Mouse (Mus musculus): ENCODE data around the gene Gp1bb. TPM values are rescaled to one million over a fixed set of nuclear protein-coding genes. Genes with fewer than 3 reads are reported as not detected.
A peak's percentile ranks its signal among the peaks of the same experiment; 100 is the strongest.

Gp1bb gene
- total RNA-seq, 2 experiments from 2014 or later: 10.1 to 11.9 TPM

GRCm38 (mm10) chr16:18583169-18583568, 39.0 kb downstream of the Gp1bb start:
- intact Hi-C loops (cut with DNase I): loop anchor here (10.0 kb wide), 1 partner anchor 138 kb away; no protein-coding TSS in a partner anchor
- DNase-seq: no peak

GRCm38 (mm10) chr16:18582426-18583148, 39.6 kb downstream of the Gp1bb start:
- DNase-seq: no peak
- intact Hi-C loops (cut with DNase I): loop anchor here (10.0 kb wide), 1 partner anchor 138 kb away; no protein-coding TSS in a partner anchor

- no peak for DNase-seq
- intact Hi-C loops (cut with DNase I): loop anchor here (10.0 kb wide), 1 partner anchor 137 kb away; no protein-coding TSS in a partner anchor
These were observed 40.5 kb downstream of the Gp1bb start for GRCm38 (mm10) chr16:18581623-18582205.

GRCm38 (mm10) chr16:18581050-18581622, 41.1 kb downstream of the Gp1bb start:
- DNase-seq: no peak
- intact Hi-C loops (cut with DNase I): loop anchor here (10.0 kb wide), 1 partner anchor 136 kb away; no protein-coding TSS in a partner anchor

- intact Hi-C loops (cut with DNase I): loop anchor here (10.0 kb wide), 1 partner anchor 136 kb away; no protein-coding TSS in a partner anchor
- no peak for DNase-seq
These were observed 41.8 kb downstream of the Gp1bb start for GRCm38 (mm10) chr16:18580389-18580788.

- no peak for DNase-seq
These were observed 44.5 kb downstream of the Gp1bb start for GRCm38 (mm10) chr16:18577599-18578160.

GRCm38 (mm10) chr16:18577071-18577470, 45.1 kb downstream of the Gp1bb start:
- peak; percentile 43 for DNase-seq
- intact Hi-C loops (cut with DNase I): no loop called here

More at GRCm38 (mm10) chr16:18577599-18578160, 44.5 kb downstream of the Gp1bb start:
- intact Hi-C loops (cut with DNase I): no loop called here

- DNase-seq: no peak
- intact Hi-C loops (cut with DNase I): no loop called here
These were observed 48.0 kb downstream of the Gp1bb start for GRCm38 (mm10) chr16:18574196-18574595.

Other genes starting within 250 kb of the Gp1bb start
- 10 to 100 TPM; 22.2 to 24.0 TPM for gene Txnrd2, start 196.0 kb downstream of the Gp1bb start, total RNA-seq (2021)
- gene Comt, start 195.6 kb downstream of the Gp1bb start, total RNA-seq (2021): 10 to 100 TPM; 55.5 to 57.3 TPM
- gene Gnb1l, start 123.7 kb downstream of the Gp1bb start, total RNA-seq (2021): 1 to 10 TPM; 9.0 to 9.2 TPM
- gene Rtl10, start 123.5 kb downstream of the Gp1bb start, total RNA-seq (2021): 10 to 100 TPM; 11.7 to 11.9 TPM
- gene Tbx1, start 31.7 kb downstream of the Gp1bb start, total RNA-seq (2021): 1 to 10 TPM; 1.2 TPM
- 100 to 1,000 TPM; 107 to 111 TPM for gene Gm49601, start 4.0 kb upstream of the Gp1bb start, total RNA-seq (2021)
- 100 to 1,000 TPM; 555 to 571 TPM for gene Sept5, start 7.6 kb upstream of the Gp1bb start, total RNA-seq (2021)
- gene Cldn5, start 154.4 kb upstream of the Gp1bb start, total RNA-seq (2021): 10 to 100 TPM; 84.4 to 97.1 TPM
- 100 to 1,000 TPM in 1 of 2 experiments, 10 to 100 TPM in 1; 95.2 to 107 TPM for gene Ufd1, start 189.4 kb upstream of the Gp1bb start, total RNA-seq (2021)
- gene Cdc45, start 189.6 kb upstream of the Gp1bb start, total RNA-seq (2021): 1 to 10 TPM; 4.9 TPM
- gene 2510002D24Rik, start 214.2 kb upstream of the Gp1bb start, total RNA-seq (2021): 10 to 100 TPM; 20.2 to 21.9 TPM
- 10 to 100 TPM in 1 of 2 experiments, 1 to 10 TPM in 1; 8.9 to 14.3 TPM for gene Gm28539, start 214.2 kb upstream of the Gp1bb start, total RNA-seq (2021)

Measured in left cerebral cortex, postnatal 4 days (tissue).